Mouse (Mus musculus): ENCODE data around the gene Atp6v1e1. TPM values are rescaled to one million over a fixed set of nuclear protein-coding genes. Genes with fewer than 3 reads are reported as not detected.
"Not testable (repeated sequence)": the region's sequence is repeated elsewhere in the genome, so short reads cannot be mapped to it uniquely, and the experiment has no call there.

Gene Atp6v1e1
- total RNA-seq (2021): 100 to 1,000 TPM; 455 to 462 TPM
- long read RNA-seq, experiment 1, transcript Atp6v1e1-201 (9 exons, 1,312 nt): major isoform, 323 of 328 reads
- long read RNA-seq, experiment 1, partial matches to known transcripts: 1 of 328 reads
- long read RNA-seq, experiment 1, other reads (novel, unspliced or antisense): 4 of 328 reads
- long read RNA-seq, experiment 2, transcript Atp6v1e1-201 (9 exons, 1,312 nt): major isoform, 533 of 559 reads
- long read RNA-seq, experiment 2, partial matches to known transcripts: 16 of 559 reads
- long read RNA-seq, experiment 2, other reads (novel, unspliced or antisense): 8 of 559 reads

DNA sequence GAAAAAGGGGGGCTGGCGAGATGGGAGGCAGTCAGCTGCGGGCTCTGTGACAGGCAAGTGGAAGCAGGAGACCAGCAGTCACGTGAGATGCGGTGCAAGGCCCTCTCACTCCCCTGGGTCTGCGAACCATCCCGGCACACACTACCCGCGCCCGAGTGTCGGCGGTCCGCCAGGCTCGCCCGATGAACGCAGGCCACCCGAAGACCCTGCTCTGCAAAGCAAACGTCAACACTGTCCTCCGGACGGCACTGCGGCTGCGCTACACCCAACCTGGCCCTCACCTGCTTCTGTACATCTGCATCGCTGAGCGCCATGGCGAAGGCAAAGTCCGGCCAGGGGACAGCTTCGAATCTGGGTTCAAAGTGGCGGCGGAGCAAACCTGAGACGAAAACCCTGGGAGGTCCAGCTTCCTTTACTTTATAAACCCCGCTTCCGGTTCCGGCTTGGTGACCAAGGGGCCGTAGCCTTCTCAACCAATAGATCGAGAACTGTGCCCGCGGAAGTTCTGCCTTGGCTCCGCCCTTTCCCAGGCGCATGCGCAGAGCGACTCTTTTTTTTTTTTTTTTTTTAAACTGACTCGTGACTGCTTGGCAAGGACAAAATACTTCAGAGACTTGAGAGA, at the start of gene Atp6v1e1:
Gene Atp6v1e1 (minus strand): TSS at position 487 of the 622 bp plus-strand sequence.
- peak; percentile 85 to 95 for DNase-seq (ENCODE audit: low spot score in 2 of 2)

DNA sequence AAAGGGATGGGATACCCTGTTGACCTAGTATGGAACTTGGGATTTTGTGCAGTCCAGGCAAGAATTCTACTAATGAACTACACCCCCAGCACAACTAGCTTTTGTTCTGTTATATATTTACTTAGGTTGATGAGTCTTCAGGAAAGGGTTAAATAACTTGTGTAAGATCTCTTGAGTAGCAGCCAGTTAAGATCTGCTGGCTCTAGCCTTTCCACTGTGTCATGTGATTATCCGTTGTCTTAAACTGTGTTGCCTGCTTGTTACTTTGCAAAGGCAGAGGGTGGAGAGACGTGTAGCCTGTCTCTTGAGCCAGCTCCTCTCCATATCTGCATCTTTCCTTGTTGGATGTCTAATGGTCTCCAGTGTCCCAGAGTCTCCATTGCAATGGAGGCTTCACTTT, 48.7 kb upstream of the Atp6v1e1 start:
- DNase-seq (ENCODE audit: low spot score in 2 of 2): no peak

DNA sequence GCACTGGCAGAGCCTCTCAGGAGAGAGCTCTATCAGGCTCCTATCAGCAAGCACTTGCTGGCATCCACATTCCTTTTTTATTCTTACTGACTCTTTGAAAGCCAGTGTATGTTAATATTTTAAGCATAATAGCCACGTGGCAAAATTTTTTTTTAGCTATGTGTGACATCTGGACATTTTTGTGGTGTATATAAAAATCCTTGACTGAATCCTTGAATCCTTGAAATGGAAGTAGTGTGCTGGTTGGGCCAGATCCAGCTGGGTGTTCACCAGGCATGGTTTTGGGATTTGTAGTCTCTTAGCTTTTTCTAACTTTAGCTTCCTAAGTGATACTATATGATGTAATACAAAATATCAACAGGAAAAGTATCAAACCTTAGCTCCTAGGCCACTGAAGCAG, 46.2 kb upstream of the Atp6v1e1 start:
- no peak for DNase-seq (ENCODE audit: low spot score in 2 of 2)

DNA sequence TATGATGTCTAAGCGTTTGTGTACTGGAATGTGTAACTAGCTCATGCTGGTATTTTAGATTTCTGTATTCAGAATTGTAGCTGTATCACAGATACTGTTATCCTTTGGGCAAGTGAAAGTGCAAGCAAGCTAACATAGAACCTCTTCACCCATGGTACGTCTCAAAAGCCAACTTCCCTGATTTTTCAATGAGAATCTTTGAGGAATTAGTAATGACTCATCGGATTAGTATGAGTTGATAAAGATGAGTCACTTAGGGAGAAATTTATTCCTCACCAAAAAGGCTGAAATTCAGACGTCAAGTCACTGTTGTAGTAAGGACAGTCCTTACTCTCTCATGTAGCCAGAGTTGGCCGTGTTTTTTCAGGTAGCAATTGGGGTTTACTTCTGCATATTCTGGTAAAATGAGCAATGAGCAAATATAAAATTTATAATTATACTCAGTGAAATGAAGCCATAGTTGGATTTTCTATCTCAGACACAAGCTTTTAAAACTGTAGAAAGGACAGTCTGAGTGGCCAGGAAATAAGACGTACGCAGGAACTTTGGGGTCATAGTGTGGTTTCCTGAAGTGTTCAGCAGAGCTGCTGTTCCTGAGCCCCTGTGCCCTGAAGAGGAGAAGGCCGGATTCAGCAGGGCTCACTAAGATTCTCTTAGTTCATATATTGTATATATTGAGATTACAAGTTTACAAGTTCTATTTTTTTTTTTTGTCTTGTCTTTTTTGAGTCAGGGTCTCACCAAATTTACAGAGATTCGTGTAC, 43.6 kb upstream of the Atp6v1e1 start:
- DNase-seq (ENCODE audit: low spot score in 2 of 2): no peak

DNA sequence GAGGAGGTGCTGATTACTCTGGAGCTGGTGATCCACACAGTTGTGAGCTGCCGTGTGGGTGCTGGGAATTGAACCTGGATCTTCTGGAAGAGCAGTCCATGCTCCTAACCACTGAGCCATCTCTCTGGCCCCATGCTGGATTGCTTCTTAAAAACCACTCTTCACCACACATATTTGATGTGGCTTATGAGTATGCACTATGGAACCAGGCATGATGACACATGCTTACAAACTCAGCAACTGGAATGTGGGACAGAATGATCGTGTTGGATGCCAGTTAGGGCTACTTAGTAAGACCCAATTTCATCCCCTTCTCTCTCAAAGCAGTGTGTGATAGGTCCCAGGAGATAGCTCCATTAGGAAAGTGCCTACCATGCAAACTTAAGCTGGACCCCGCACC, 37.5 kb upstream of the Atp6v1e1 start:
- DNase-seq (ENCODE audit: low spot score in 2 of 2): no peak

DNA sequence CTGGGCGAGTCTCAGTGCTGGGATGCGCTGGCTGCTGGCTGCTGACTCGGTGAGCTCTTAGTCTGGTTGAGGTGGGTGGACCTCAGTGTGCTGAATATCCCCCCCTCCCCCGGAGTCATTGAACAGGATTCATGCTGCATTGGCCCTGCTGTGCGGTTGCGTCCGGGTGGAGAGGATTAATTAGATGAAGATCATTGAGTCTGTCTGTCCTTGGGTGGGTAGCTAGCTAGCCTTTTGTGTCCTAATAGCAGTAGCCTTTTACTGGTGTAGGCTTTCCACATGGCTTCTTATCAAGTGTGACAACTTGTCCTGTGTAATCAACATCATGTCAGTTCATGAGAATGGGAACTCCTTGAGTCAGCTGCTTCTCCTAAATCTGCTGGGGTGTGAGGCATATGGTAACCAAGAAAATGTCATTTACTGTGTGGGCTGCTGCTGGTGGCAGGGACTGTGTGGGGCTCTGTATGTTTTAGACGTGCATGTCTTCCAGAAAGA, 35.7 kb upstream of the Atp6v1e1 start:
- peak; percentile 18 to 67 for DNase-seq (ENCODE audit: low spot score in 2 of 2)

DNA sequence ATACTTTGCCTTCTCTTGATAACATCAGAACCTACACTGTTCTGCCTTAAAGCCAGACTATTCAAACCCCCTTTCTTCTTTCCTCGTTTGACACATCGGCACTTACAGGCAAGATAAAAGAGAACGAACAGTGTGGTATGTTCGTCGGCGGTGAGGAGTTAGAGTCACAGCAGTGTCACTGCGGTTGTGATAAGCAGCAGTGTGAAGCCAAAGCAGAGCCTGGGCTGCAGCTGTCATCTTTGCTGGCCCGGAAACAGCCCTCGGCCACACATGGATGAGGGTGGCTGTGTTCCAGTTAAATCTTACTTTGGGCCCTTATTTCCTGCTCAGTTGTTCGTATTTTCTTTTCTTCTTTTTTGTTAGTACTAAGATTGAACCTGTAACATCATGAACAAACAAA, 31.8 kb upstream of the Atp6v1e1 start:
- DNase-seq (ENCODE audit: low spot score in 2 of 2): no peak

DNA sequence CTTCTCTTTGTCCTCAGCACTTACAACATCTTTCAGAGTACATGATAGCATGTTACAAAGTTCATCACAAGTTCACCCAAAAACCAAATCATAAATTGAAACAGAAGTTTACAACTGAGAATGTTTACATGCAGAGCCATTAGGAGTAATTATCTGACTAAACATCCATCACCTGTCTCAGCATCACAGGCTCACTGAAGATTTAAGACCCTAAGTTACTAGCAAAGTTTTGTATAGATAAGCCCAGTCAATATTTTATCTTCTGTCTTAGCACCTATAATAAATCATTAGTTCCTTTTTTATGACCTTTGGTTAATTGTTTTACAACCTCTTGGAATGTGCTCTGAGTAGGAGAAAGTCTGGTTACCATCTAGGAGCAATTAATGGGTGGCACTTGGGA, 28.1 kb upstream of the Atp6v1e1 start:
- not testable (repeated sequence) for DNase-seq (ENCODE audit: low spot score in 2 of 2)

DNA sequence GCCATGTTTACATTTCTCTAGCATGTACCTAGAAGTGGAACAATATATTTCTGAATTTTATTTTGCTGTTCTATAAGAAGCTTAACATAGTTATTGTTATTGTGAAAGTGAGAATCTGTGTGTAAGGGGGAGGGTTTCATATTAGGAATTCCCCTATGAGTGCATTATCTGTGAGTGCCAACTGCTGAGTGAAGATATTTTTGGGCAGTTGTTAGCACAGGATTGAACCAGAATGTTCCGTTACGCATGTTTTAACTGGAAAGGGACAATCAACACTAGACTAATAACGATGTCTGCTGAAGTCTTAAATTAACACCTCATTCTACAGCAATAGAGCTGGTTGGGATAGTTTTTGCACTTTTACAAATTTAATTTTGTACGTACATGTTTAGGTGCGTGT, 19.2 kb upstream of the Atp6v1e1 start:
- DNase-seq (ENCODE audit: low spot score in 2 of 2): peak in 1 of 2 experiments; percentile 29

DNA sequence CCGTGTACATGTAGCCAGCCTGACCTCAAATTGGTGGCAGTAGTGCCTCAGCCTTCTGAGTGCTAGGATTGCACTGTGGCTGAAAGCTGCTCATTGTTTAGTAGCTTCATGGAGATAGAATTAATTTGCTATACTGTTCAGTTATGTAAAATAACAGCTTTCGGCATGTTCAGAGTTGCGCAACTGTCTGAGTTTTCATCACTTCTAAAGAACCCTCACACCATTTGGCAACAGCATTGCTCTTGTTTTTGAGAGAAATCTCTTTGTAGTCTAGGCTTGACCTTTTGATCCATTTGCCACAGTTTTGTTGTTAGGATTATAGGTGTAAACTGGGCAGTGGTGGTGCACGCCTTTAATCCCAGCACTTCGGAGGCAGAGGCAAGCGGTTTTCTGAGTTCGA, 17.7 kb upstream of the Atp6v1e1 start:
- DNase-seq (ENCODE audit: low spot score in 2 of 2): no peak

DNA sequence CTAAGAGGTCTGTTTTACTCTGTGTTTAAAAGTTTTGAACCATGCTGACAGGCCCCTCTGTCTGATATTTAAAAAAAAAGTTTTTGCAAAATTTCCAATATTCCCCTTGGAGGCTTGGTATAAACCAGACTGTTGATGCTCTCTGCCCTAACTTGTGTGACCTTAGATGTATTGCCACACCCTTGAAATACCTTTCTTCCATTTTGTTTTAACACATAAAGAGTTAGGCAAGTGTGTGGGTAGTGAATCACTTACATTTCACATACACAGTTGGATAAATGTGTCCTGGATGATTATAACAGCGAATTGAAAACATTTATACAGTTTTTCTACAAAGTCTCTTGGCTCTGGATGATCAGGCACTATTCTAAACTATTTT, 14.5 kb upstream of the Atp6v1e1 start:
- no peak for DNase-seq (ENCODE audit: low spot score in 2 of 2)

DNA sequence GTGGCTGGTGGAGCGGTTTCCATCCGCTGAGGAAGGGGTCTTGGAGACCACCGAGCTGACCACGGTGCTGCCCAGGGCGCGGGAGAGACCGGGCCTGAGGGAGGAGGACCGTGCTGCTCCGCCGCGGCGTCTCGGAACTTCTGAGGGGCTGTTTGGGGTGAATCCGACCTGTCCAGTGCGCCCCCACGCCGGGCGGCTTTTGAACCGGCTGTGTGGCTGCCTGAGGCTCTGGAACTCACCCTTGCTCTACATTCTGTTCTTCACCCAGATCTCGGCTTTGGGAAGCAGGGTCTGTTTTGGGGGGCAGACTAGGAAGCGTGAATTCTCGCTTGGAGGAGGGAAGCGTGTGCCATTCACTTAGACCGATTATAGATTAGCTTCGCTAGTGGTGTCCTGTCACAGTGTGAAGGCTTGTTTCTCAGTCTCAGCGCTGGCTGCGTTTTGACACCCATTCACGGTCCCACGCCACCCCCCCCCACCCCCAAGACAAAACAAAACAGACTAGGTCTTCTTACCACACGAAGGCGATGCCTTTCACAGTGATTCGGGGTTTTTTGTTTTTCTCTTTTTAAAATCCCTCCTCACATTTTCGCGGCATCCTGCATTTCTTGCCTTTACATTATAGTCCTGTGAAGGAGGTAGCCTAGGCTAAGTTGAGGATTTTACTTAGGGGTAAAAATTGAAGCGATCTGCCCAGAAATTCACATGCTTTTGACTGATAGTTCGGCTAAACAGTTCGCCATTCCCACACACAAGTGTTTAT, 14.0 kb upstream of the Atp6v1e1 start:
- DNase-seq (ENCODE audit: low spot score in 2 of 2): peak in 1 of 2 experiments; percentile 16

DNA sequence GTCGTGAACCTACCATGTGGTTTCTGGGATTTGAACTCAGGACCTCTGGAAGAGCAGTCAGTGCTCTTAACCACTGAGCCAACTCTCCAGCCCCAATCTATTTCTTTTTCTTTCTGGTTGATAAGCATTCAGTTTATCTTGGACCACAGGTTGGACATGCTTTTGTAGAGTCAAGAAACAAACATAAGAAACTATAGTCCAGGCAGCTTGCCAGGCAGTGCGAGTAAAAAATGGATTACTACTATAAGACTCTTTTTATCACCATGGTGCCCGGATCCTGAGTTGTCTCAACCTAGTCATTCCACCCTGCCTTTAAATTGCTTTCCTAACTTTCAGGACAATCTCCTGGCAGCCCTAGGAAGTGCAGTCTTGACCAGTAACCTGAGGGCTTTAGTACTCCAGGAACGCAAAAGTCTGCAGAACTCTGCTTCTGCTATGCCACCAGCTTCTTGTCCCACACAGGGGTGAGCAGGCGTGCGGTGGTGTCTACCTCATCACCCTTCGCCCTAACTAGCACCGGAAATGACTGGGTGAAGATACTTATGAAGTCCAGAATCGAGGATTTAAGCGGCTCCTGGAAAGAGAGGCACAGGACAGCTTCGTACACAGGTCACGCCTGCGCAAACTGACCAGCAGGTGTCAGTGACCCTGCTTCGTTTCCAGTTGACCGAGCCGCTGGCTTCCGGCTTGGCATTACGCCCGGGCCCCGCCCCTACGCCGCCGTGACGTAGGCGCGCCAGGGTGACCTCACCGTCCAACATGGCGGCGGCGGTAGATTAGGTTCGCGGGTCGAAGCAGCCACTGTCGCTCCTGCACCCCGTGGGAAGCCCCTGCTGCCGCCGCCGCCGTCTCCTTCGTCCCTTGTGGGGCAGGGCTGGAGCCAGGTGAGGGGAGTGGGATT, 13.1 kb upstream of the Atp6v1e1 start, which contains the start of gene Bcl2l13:
Gene Bcl2l13 (plus strand): TSS at position 739 of the 901 bp plus-strand sequence.
- peak; percentile 94 to 95 for DNase-seq (ENCODE audit: low spot score in 2 of 2)

DNA sequence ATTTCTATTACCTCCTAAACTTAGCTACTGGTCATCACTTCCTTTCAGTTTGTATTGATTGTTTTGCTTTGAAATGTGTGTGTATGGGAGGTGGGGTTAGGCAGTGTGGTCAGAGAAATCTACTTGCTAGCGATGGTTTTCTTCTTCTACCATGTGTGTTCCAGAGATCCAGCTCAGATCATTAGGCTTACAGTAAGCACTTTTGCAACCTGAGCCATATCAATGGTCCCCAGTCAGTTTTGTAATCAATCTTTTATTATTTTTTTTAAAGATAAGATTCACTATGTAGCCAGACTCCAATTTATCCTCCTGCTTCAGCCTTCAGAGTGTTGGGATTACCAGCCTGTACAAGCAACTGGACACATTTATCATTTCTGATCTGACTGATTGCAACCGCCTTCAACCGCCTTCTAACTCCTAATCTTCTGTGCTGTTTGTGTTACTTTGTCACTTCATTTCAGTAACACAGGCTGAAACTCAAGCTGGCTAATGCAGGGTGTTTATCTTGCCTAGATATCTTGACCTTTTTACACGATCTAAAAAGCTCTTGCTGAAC, 12.3 kb upstream of the Atp6v1e1 start:
- DNase-seq (ENCODE audit: low spot score in 2 of 2): no peak

DNA sequence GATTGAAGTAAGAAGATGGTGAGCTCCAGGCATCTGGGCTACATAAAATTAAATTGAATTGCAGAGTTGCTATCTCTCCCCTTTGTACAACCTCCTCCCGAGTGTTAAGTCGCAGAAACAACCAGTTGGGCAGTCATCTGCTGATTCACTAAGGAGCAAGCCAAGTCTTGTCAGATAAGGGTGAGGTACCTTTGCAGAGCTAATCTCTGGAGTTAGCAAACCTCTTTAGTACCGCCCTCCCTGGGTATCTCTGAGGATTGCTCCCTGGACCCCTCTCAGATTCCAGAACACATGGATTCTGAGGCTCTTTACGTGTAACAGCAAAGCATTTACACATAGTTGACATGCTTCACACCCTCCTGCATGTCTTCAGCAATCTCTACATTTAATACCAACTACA, 9.5 kb upstream of the Atp6v1e1 start:
- DNase-seq (ENCODE audit: low spot score in 2 of 2): no peak

DNA sequence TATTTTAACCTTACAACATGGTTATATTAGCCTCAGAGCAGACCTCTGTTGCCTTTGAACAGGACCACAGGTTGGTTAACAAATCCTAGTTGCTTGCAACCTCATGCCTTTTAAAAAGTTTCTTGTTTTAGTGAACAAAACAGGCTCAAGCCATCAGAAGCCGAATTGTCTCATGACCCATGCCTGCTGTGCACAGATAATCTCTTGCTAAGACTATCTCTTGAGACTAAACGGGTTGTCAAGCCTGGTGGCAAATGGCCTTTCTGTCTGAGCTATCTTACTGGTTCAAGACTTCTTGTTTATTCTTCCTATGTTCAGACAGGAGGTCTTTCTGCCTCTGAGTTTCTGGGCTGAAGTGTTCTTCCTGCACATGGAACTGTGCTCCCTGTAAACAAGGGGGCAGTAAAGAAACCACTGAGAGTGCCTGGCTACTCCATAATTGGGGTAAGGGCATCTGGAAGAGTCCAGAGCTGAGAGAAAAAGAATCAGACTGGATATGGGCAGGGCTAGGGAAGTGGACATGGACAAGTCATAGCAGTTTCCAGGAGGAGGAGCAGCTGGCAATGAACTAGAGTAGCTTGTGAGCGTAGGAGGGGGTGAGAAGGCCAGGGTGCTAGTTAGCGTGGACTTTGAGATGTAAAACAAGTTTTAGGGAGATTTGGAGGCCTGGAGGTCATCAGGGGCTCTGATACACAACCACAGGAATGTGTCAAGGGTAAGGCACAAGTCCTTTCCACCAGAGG, 8.4 kb upstream of the Atp6v1e1 start:
- DNase-seq (ENCODE audit: low spot score in 2 of 2): no peak

DNA sequence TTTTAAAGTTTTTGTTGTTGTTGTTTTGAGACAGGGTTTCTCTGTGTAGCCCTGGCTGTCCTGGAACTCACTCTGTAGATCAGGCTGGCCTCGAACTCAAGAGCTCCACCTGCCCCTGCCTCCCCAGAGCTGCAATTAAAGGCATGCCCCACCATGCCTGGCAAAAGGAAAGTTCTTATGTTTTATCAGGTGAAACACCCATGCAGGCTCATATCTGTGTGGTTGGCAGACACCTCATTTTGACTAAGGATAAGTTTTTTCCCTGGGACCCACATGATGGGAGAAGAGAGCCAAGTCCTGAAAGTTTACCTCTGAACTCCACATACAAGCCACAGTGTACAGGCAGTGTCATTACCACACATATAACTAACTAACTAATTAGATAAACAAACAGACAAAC, 7.5 kb upstream of the Atp6v1e1 start:
- no peak for DNase-seq (ENCODE audit: low spot score in 2 of 2)

DNA sequence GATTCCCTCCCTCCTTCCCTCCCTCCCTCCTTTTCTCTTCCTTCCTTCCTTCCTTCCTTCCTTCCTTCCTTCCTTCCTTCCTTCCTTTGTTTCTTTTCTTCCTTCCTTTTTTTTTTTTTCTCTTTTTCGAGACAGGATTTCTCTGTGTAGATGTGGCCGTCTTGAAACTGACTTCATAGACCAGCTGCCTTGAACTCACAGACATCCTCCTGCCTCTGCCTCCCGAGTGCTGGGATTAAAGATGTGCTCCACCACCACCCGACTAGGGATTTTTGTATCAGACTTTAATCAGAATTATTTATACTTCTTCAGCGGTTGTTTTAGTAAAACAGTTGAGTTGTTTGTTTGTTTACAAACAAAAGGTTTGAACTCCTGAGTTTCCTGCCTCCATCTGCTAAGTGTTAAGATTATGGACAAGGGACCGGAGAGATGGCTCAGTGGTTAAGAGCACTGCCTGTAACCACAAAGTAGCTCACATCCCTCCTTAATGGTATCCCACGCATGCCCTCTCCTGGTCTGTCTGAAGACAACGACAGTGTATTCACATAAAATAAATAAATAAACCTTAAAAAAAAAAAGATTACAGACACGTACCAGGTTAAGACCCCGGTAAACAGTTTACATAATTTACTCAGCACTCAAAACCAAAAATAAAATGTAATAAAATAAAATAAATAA, 483 bp upstream of the Atp6v1e1 start:
- DNase-seq (ENCODE audit: low spot score in 2 of 2): no peak

DNA sequence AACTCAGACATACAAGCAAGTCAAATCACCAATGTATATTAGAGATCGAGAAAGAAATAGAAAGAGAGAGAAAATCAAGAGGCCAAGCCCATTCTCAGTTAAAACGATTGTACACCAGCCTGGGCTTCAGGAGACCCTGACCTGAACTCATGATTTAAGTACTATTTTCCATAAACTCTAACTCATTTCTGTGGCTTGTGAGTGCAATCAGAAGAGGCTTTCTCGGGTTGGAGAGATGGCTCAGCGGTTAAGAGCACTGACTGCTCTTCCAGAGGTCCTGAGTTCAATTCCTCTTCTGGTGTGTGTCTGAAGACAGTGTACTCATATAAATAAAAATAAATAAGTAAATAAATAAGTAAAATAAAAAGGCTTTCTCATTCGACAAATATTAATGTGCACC, 878 bp downstream of the Atp6v1e1 start:
- no peak for DNase-seq (ENCODE audit: low spot score in 2 of 2)
